Comparison of ENCODE assay signal across 28 mouse cellular contexts in genomic region chr1:156216249-156216648, GRCm38 (mm10). TPM values are rescaled to one million over a fixed set of nuclear protein-coding genes. Genes with fewer than 3 reads are reported as not detected.
A peak's percentile ranks its signal among the peaks of the same experiment; 100 is the strongest.
DNase-seq lines count a peak whose midpoint lies in the region; ATAC-seq and TF ChIP-seq lines count a peak whose summit lies in the region.
"Had no signal": no experiment of that assay in that cellular context is flagged by ENCODE, and none has a peak within 500 bp of the region (broad histone marks: within the 10 kb centered on the region; RNA-seq: fewer than 3 reads in every experiment).

No protein-coding gene starts in this region.

- DNase-seq in kidney, adult 2 months: peak; percentile 23
- no peak for DNase-seq in kidney, adult 18-20 months
- DNase-seq in liver, embryonic 11.5 days (ENCODE audit: low spot score): no peak
- no peak for DNase-seq in liver
- no peak for DNase-seq in liver, embryonic 14.5 days (ENCODE audit: low read depth in 3 of 3, low spot score in 3 of 3)
- no peak for DNase-seq in cerebellum, postnatal 10 days
- DNase-seq: cerebellum, adult 2 months; cerebellum, postnatal 25 days; gastrocnemius, postnatal 25 days; heart, adult 18-20 months; lung, adult 18-20 months; right cerebral cortex, adult 18-20 months; right cerebral cortex, postnatal 4 days; thymus, adult 18-20 months; thymus, postnatal 25 days had no signal

- ATAC-seq in liver, embryonic 11.5 days (replicated peaks; ENCODE audit: low FRiP score): no peak
- ATAC-seq in liver, embryonic 14.5 days (ENCODE audit: insufficient read depth): no peak
- peak; percentile 38 for ATAC-seq in neural tube, embryonic 15.5 days (ENCODE audit: low FRiP score)
- ATAC-seq: CD4-positive, CD25-positive, alpha-beta regulatory T cell, adult 4 months; forebrain, embryonic 13.5 days; hindbrain, embryonic 16.5 days; lung, postnatal 0 days; midbrain, embryonic 13.5 days had no signal

- H3K27me3 ChIP-seq in kidney, adult 2 months (replicated peaks; ENCODE audit: control insufficient read depth, insufficient read depth, low read length): no peaks in the 10 kb centered on the region
- H3K27me3 ChIP-seq in liver, embryonic 11.5 days (replicated peaks; ENCODE audit: control insufficient read depth, insufficient read depth, low read length): no peaks in the 10 kb centered on the region
- H3K27me3 ChIP-seq in liver, embryonic 14.5 days (ENCODE audit: control insufficient read depth, insufficient read depth, low read length): no peaks in the 10 kb centered on the region
- H3K27me3 ChIP-seq in neural tube, embryonic 15.5 days (replicated peaks): no peaks in the 10 kb centered on the region
- H3K27me3 ChIP-seq: embryonic facial prominence, embryonic 15.5 days; heart, embryonic 12.5 days; limb, embryonic 12.5 days; midbrain, embryonic 13.5 days had no signal

- H3K4me1 ChIP-seq in kidney, adult 2 months (ENCODE audit: control insufficient read depth, insufficient read depth, low read length): peaks cover 20% of the 10 kb centered on the region; the same call in 1 of the 2 replicates
- H3K4me1 ChIP-seq in liver, embryonic 11.5 days (replicated peaks; ENCODE audit: control insufficient read depth, insufficient read depth, low read length): peaks cover 46% of the 10 kb centered on the region
- H3K4me1 ChIP-seq in liver, embryonic 14.5 days (replicated peaks; ENCODE audit: control insufficient read depth in 2 of 2, insufficient read depth in 2 of 2, low read length in 1 of 2): peaks cover 60 to 72% of the 10 kb centered on the region in 2 experiments
- H3K4me1 ChIP-seq in neural tube, embryonic 15.5 days: peaks cover 9% of the 10 kb centered on the region; the same call in 1 of the 2 replicates
- H3K4me1 ChIP-seq: embryonic facial prominence, embryonic 15.5 days; forebrain, embryonic 13.5 days; limb, embryonic 12.5 days had no signal

- TF ChIP-seq POLR2A in kidney, adult 2 months (IDR thresholded peaks at IDR 0.05; ENCODE audit: low read depth, low read length): no peak

- H3K9ac ChIP-seq in liver, embryonic 11.5 days (ENCODE audit: low read depth, low read length): no peak overlapping the region
- peak overlapping the region; percentile 13 for H3K9ac ChIP-seq in liver, embryonic 14.5 days (replicated peaks)
- H3K9ac ChIP-seq in neural tube, embryonic 15.5 days (replicated peaks): no peak overlapping the region
- H3K9ac ChIP-seq: embryonic facial prominence, embryonic 15.5 days; forebrain, embryonic 13.5 days; heart, embryonic 12.5 days; limb, embryonic 12.5 days; midbrain, embryonic 13.5 days had no signal

- H3K27ac ChIP-seq in kidney, adult 2 months (ENCODE audit: insufficient read depth, low read depth, low read length): peak overlapping the region; percentile 88
- H3K27ac ChIP-seq in liver, embryonic 11.5 days (ENCODE audit: low read depth, low read length): peak overlapping the region; percentile 85; the same call in 1 of the 2 replicates
- H3K27ac ChIP-seq in liver, embryonic 14.5 days: peak overlapping the region; percentile 91
- H3K27ac ChIP-seq in neural tube, embryonic 15.5 days (replicated peaks): no peak overlapping the region
- H3K27ac ChIP-seq: embryonic facial prominence, embryonic 10.5 days; embryonic facial prominence, embryonic 15.5 days; forebrain, embryonic 13.5 days; limb, embryonic 12.5 days; macrophage; midbrain, embryonic 13.5 days; stomach, postnatal 0 days had no signal

- no peak for TF ChIP-seq CTCF in kidney, adult 2 months (conservative IDR thresholded peaks at IDR 0.05; ENCODE audit: insufficient read depth, insufficient read length, low read depth, low read length)
- TF ChIP-seq CTCF in liver, embryonic 14.5 days (IDR thresholded peaks at IDR 0.05; ENCODE audit: low read depth): no peak

- H3K36me3 ChIP-seq in kidney, adult 2 months (ENCODE audit: control insufficient read depth, insufficient read depth, low read length): no peaks in the 10 kb centered on the region
- no peaks in the 10 kb centered on the region for H3K36me3 ChIP-seq in liver, embryonic 11.5 days (ENCODE audit: control insufficient read depth, insufficient read depth, low read length)
- no peaks in the 10 kb centered on the region for H3K36me3 ChIP-seq in liver, embryonic 14.5 days (replicated peaks; ENCODE audit: control insufficient read depth, insufficient read depth, low read depth)
- H3K36me3 ChIP-seq in neural tube, embryonic 15.5 days: no peaks in the 10 kb centered on the region
- H3K36me3 ChIP-seq: embryonic facial prominence, embryonic 10.5 days; embryonic facial prominence, embryonic 15.5 days; heart, embryonic 12.5 days; limb, embryonic 12.5 days; midbrain, embryonic 13.5 days had no signal

- H3K4me3 ChIP-seq in kidney, adult 2 months (ENCODE audit: insufficient read depth, low read depth, low read length): no peak overlapping the region
- no peak overlapping the region for H3K4me3 ChIP-seq in liver, embryonic 11.5 days (ENCODE audit: low read depth, low read length)
- no peak overlapping the region for H3K4me3 ChIP-seq in liver, embryonic 14.5 days (ENCODE audit: insufficient read depth in 1 of 2, low read depth in 2 of 2, low read length in 2 of 2)
- no peak overlapping the region for H3K4me3 ChIP-seq in neural tube, embryonic 15.5 days (replicated peaks)
- H3K4me3 ChIP-seq: embryonic facial prominence, embryonic 10.5 days; embryonic facial prominence, embryonic 15.5 days; forebrain, embryonic 13.5 days; heart, embryonic 12.5 days; limb, embryonic 12.5 days; midbrain, embryonic 13.5 days had no signal

- no peak overlapping the region for H3K4me2 ChIP-seq in liver, embryonic 11.5 days
- H3K4me2 ChIP-seq in liver, embryonic 14.5 days (ENCODE audit: low read depth): peak overlapping the region; percentile 66
- H3K4me2 ChIP-seq in neural tube, embryonic 15.5 days: no peak overlapping the region
- H3K4me2 ChIP-seq: embryonic facial prominence, embryonic 15.5 days; forebrain, embryonic 13.5 days; heart, embryonic 12.5 days; limb, embryonic 12.5 days; midbrain, embryonic 13.5 days had no signal

- no peak for TF ChIP-seq EP300 in liver, embryonic 14.5 days (IDR thresholded peaks at IDR 0.05; ENCODE audit: low read depth)

- no peaks in the 10 kb centered on the region for H3K9me3 ChIP-seq in liver, embryonic 11.5 days (ENCODE audit: control insufficient read depth, low read length)
- H3K9me3 ChIP-seq in liver, embryonic 14.5 days (ENCODE audit: control insufficient read depth, low read length): no peaks in the 10 kb centered on the region
- H3K9me3 ChIP-seq in neural tube, embryonic 15.5 days (replicated peaks): no peaks in the 10 kb centered on the region
- H3K9me3 ChIP-seq: embryonic facial prominence, embryonic 10.5 days; embryonic facial prominence, embryonic 15.5 days; forebrain, embryonic 13.5 days; heart, embryonic 12.5 days; limb, embryonic 12.5 days; midbrain, embryonic 13.5 days had no signal

- 50% methylated on average over 4 of the region's 4 CpGs for WGBS in kidney, adult 2 months
- 75% methylated on average over 4 of the region's 4 CpGs for WGBS in liver, embryonic 11.5 days
- WGBS in liver, embryonic 14.5 days (ENCODE audit: insufficient replicate concordance): 53% methylated on average over 4 of the region's 4 CpGs
- WGBS in neural tube, embryonic 15.5 days: 58% methylated on average over 4 of the region's 4 CpGs

RNA-seq across cellular contexts. Expression of gene Fam163a, which starts 11.4 kb away (rescaled TPM):
- 5.7 and 6.9 TPM in 2 replicates for polyA plus RNA-seq in kidney, adult 2 months (2012; rRNA removed)
- 0.26 and 0.43 TPM in 2 replicates for polyA plus RNA-seq in liver, embryonic 11.5 days (2014; fragmentation: Nextera tagmentation; extraction: Ambion mirVana)
- 0.01 TPM in 2 replicates for polyA plus RNA-seq in liver, embryonic 14.5 days (2012; rRNA removed)
- not detected in 2 replicates for polyA plus RNA-seq in liver, embryonic 14.5 days (2014; fragmentation: Nextera tagmentation; extraction: Ambion mirVana)
- polyA plus RNA-seq in neural tube, embryonic 15.5 days (2015; fragmentation: Nextera tagmentation; extraction: Ambion mirVana): 5.2 and 5.6 TPM in 2 replicates
- polyA plus RNA-seq: CD4-positive, CD25-positive, alpha-beta regulatory T cell, adult 4 months; macrophage; spleen, adult 2 months had no signal
